Mouse (Mus musculus) bone marrow macrophage, adult 2 months (primary cell): ENCODE results near the gene Ksr1.

Experiments used
- CTCF ChIP-seq: IDR thresholded peaks from 2 replicates; pipeline ENCODE4 v1.5.1; 2012; ENCODE audit warnings: low read depth, mild to moderate bottlenecking, low read length, moderate library complexity
- POLR2A ChIP-seq: IDR thresholded peaks from 2 replicates; pipeline ENCODE4 v1.6.1; 2012; ENCODE audit warnings: mild to moderate bottlenecking, low read depth, low read length, borderline replicate concordance

DNA sequence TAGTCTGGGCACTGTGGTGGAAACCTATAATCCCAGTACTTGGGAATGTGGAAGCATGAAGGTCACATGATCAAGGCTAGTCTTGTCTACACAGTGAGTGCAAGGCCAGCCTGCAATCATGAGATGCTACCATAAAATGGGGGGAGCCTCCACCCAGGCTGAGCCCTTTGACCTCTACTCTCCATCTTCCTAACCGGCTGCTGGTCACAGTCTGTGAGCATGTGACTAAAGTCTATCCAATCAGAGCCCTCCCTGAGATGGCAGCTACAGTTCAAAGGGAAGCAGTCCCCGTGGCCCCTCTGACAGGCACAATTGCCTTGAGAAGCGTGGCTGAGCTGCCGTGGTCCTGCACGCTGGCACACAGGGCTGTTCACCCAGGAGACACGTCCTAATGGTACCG lies 84.4 kb downstream of the Ksr1 start:
- TF ChIP-seq POLR2A (no peak), CTCF (no peak)
